Mouse (Mus musculus): Measurements from ENCODE around the gene Spp2.

Spp2 gene

GRCm38 (mm10) chr1:88466325-88467064 lies 59.7 kb downstream of the Spp2 start:
- DNase-seq (ENCODE audit: low spot score), result no peak

GRCm38 (mm10) chr1:88467866-88468265 lies 61.1 kb downstream of the Spp2 start:
- no peak for DNase-seq (ENCODE audit: low spot score)

- no peak for DNase-seq (ENCODE audit: low spot score)
These were observed 61.6 kb downstream of the Spp2 start for GRCm38 (mm10) chr1:88468335-88468734.

GRCm38 (mm10) chr1:88469746-88470145 lies 63.0 kb downstream of the Spp2 start:
- DNase-seq (ENCODE audit: low spot score), result no peak

- DNase-seq (ENCODE audit: low spot score), result no peak
These were observed 65.5 kb downstream of the Spp2 start for GRCm38 (mm10) chr1:88472258-88472657.

GRCm38 (mm10) chr1:88473899-88474298 lies 67.1 kb downstream of the Spp2 start:
- no peak for DNase-seq (ENCODE audit: low spot score)

GRCm38 (mm10) chr1:88474598-88474997 lies 67.8 kb downstream of the Spp2 start:
- no peak for DNase-seq (ENCODE audit: low spot score)

- DNase-seq (ENCODE audit: low spot score), result no peak
These were observed 68.8 kb downstream of the Spp2 start for GRCm38 (mm10) chr1:88475502-88475953.
